Mouse (Mus musculus) frontal cortex, postnatal 14 days (tissue): Measurements from ENCODE around the gene Chd2.
"Not testable (repeated sequence)": the region's sequence is repeated elsewhere in the genome, so short reads cannot be mapped to it uniquely, and the experiment has no call there.

Experiments used
- DNase-seq, 2 experiments: peaks; one replicate each; pipeline ENCODE4 v3.0.0; 2022; ENCODE audit warnings: low spot score in 2 of 2

The Chd2 gene

DNA sequence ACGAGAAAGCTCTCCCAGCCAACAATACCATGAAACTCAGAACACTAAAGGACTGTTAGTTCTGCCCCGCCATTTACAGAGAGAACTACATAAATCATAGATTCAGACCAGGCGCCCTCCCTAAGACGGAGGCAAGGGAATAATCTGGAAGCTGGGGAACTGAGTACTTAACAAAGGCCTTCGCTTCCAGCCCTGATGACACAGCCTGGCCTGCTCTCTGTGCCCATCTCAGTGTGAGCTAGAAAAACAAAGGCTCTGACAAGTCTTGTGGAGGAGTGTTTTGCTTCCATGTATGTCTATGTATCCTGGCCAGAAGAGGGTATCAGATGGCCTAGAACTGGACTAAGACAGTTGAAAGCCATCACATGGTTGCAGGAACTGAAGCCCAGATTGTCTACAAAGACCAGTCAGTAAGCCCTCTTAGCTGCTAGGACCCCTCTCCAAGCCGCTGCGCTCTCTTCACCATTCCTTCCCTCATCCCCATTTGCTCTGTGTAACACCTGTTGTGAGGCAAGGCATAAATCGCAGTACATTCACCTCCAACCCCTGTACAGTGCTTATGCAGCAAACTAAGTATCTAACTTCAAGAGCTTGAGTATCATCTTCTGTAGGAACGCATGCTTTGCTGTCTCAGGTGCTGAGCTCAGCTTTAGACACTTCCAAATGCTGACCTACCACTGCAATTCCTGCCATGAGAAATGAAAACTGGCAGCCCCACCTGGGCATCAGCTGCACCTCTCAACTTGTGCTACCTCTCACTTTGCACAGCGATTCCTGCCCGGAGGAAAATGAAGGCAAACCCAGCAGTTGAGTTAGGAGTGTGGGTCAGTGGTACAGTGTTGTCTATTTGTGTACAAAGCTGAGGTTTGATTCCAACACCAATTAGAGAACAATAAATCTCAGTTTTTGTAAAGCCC, 20.1 kb downstream of the Chd2 start:
- no peak for DNase-seq

DNA sequence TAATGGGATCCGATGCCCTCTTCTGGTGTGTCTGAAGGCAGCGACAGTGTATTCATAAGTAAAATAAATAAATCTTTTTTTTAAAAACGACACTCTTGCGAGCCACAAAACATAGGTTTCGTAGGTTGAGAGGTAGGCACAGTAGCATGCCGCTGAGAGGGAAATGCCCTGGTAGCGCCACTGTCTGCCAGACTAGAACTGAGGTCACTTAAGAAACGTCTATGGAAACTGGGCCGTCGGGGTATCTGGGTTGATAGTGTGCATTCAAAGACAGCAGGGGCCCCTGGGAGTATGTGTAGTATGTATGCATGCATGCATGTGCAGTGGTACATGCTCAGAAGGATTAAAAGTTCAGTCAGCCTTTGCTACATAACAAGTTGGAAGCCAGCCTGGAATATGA, 21.4 kb downstream of the Chd2 start:
- DNase-seq = no peak

GRCm38 (mm10) chr7:73519060-73519796, 22.4 kb downstream of the Chd2 start:
- DNase-seq = no peak

GRCm38 (mm10) chr7:73518373-73518980, 23.2 kb downstream of the Chd2 start:
- DNase-seq = not testable (repeated sequence)

DNA sequence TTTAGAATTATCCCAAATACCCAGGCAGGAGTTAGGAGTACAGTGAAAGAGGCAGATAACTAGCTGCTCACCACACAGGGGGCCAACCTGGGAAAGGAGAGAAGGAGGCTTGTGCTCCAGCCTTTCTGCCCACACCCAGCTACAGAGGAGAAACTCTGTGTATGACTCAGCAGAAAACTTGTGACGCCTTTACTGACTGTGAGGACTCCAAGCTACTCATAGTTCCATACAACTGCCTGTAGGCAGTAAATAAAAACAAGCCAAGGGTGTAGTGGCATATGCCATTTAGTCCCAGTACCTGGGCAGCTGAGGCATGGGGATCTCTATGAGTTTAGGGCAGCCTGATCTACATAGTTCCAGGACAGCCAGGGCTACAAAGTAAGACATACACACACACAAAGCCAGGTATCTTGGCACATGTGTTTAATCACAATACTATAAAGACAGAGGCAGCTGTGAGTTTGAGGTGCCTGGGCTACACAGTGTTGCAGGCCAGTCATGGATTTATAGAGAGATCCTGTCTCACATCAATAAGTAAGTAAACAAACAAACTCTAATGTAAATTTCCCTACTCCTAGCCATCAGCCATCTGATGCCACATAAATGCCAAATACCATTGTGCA, 24.1 kb downstream of the Chd2 start:
- DNase-seq = no peak

DNA sequence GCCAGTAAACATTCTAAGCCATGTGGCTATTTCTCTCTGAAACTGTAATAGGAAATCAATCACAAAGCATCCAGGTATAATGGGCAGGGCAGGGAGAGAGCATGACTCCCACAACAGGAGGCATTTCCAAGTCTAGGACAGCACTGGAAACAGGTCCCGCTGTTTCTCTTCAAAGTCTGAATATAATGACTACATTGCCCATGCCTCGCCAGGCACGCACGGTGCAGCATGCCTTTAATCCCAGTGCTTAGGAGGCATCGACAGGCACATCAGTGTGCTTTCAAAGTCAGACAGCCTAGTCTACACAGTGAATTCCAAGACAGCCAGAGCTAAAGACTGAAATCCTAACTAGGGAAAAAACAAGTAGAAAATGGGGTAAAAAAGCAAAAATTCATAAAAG, 24.8 kb downstream of the Chd2 start:
- no peak for DNase-seq

GRCm38 (mm10) chr7:73514560-73514959, 27.1 kb downstream of the Chd2 start:
- DNase-seq = no peak

DNA sequence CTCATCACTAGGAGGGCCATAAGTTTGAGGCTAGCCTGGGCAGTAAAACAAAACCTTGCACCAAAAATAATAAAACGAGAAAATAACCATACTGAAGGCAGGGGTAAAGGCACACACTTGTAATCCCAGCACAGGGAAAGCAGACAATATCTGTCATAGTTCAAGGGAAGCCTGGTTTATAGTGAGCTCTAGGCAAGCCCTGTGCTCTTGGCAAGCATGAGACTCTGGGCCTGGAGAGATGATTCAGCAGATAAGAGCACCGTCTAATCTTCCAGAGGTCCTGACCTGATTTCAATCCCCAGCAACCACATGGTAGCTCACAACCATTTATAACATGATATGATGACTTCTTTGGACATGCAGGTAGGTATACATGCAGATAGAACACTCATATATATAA, 29.2 kb downstream of the Chd2 start:
- DNase-seq = no peak

DNA sequence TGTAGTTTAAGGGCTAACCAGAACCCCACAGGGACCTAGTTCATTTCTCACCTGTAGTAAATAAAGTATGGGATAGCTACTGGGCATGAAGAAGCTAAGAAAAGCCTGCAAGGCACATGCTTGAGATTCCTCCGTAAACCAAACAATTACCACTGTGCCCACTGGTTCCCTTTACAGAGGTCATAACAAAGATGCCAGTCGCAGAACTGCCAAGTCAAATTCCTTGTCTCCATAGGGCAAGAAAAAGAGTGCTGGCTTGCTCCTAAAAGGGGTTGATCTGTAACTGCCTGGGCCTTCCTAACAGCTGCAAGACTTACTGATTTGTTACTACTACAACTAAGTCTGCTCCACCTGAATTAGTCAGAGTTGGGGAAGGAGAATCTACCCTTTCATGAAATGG, 32.9 kb downstream of the Chd2 start:
- no peak for DNase-seq

DNA sequence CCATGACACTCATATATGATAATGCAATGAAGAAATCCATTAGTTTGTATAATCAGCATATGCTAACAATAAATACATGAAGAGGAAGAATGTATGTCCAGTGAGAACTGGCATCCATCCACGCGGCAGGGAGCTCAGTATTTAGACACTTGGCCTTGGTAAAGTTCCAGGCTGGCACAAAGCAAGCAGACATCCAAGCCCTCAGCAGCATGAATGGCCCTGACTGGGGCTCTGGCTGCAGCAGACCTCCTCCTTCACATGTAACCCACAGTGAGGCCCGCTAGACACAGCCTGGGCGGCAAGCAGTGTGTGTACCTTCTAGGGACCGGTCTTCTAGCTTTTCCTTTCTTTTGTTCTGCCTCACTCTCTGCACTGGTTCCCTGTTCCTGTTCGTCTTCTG, 34.1 kb downstream of the Chd2 start:
- no peak for DNase-seq

- no peak for DNase-seq
Measured at GRCm38 (mm10) chr7:73506852-73507251, 34.8 kb downstream of the Chd2 start.

GRCm38 (mm10) chr7:73505266-73505665, 36.4 kb downstream of the Chd2 start:
- DNase-seq = no peak

DNA sequence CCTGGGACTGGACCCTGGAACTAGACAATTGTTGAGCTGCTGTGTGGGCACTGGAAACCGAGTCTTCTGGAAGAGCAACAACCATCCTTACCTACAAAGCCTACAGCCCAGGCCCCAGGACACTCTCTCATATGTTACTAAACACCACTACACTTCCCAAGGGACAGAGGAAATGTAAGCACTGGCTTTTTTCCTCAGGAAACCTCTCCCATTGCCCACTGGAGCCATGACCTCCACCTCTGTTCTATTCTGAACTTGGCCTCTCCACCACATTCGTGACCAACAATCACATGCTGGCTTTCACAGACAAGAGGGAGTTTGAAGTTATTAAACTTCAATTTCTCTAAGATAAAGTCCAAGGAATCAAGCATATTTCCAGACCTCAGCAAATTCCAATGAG, 43.4 kb downstream of the Chd2 start:
- DNase-seq = no peak

DNA sequence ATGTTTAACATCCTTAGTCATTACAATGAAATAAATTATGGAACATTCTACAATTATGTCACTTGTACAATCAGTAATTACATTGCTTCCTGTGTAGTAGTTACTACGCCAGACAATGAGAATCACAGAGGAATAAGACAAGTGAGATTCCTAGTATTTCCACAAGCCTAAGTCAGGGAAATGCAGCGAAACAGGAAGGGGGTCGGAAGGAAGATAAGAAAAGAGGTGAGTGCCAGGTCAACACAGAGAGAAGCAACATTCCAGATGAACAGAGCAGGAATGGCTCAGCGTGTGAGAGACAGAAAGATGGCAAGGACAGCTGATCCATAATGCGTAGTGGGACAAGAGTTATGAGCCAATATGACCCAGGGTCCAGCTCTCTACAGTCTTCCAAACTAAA, 52.4 kb downstream of the Chd2 start:
- DNase-seq = no peak

DNA sequence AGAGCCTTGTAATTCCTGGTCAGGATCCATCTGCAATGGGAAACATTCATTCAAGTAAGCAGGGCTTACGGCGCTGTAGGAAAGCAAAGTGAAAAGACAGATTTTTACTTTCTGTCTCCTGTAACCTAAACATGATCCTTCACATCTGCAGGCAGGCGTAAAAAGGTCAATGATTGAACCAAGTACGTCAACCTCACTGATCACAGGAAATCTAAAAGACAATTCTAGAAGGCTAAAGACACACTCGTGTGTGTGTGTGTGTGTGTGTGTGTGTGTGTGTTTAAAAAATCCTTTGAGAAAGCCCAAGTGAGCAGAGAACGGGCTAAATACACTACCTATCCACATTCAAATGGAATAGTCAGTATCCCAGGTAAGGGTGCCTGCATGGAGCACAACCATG, 60.5 kb downstream of the Chd2 start:
- DNase-seq = no peak

DNA sequence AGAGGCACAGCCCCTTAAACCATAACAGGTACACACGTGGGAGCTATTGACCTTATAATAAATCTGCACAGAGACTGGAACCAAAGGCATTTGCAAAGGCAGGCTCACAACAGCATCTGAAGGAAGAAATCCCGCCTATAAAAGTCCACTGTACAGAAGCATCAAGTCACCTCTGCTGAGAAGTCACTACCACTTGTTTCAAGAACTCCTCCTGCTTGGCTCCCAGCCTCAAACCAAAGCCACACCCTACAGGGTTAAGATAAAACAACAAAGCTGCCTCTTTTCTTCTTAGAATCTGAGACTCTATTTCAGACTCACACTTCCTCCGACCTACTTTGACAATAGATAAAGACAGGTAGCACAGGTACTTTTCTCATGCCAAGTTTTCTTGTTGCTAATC, 62.1 kb downstream of the Chd2 start:
- DNase-seq = no peak

- DNase-seq = no peak
Measured at GRCm38 (mm10) chr7:73478157-73479058, 63.2 kb downstream of the Chd2 start.

GRCm38 (mm10) chr7:73467741-73468140, 73.9 kb downstream of the Chd2 start:
- no peak for DNase-seq

GRCm38 (mm10) chr7:73463546-73463945, 78.1 kb downstream of the Chd2 start:
- DNase-seq = no peak

- DNase-seq = no peak
Measured at GRCm38 (mm10) chr7:73454113-73454512, 87.5 kb downstream of the Chd2 start.

DNA sequence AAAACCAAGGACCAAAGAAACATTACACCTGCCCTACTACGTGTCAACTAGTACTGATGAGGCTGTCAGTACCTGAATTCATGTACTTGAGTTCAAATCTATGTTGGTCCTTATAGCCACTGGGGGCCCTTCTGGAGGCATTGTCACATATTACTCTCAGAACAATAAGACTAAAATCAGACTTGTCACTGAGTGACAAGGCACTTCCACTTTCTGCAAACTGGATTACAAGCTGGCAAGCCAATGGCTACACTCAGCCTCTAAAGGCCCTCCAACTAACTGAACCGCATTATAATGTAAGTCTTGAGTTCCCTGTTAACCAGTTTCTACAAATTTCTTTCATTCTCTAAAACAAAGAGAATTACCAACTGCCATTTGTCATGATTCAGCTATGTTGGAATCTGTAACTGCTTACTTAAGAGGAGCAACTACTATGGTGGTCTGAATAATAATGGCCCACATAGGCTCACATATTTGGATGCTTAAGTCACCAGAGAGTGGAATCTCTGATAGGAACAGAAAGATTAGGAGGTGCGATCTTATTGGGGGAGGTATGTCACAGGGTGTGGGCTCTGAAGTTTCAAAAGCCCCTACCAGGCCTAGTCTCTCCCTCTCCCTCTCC, 89.3 kb downstream of the Chd2 start:
- DNase-seq = no peak
